Mouse (Mus musculus): ENCODE data around the gene Eef1akmt1.
A peak's percentile ranks its signal among the peaks of the same experiment; 100 is the strongest.

Gene Eef1akmt1

DNA sequence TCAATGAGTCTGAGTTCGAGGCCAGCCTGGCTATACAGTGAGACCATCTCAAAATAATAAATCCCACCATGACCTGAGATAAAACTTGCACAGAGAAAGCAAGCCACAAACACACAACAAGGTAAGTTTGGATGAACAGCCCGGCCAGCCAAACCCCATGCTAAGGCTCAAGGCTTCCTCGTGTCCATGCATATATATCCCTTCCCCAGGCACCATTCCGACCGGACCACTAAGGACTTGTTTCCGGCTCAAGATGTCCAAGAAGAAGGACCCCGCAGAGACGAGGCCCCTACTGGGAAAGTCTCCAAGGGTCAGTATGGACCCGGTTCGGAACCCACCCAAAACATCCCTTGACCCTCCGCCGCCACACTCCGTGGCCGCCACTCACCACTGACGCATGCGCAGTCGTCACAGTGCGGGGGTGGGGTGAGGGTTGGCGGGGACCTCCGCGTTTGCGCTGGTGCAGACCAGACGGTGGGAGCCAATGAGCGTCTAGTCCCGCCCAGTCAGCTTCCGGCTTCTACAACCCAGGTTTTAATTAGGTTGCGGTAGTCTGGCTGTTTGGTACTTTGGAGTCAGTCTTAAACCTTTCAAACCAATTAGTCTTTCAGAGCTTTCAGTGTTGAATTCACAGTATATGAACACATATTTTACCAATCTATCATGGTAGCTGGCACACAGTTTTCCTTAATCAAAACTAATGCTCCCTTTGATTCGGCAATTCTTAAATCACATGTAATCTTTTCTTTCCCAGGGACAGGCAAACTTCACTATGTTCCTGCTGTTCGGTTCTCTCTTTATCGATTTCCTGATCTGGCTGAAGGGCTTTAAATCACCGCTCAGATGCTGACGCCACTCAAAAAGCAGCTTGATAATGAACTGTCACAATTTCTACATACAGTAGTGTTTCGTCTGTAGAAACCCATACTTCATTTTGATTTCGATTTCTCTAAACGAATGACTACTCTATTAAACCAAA, at the start of gene Eef1akmt1:
Gene Eef1akmt1 (minus strand): TSS at position 458 of the 979 bp plus-strand sequence.
- DNase-seq (ENCODE audit: low read depth, low spot score) = peak; percentile 95

DNA sequence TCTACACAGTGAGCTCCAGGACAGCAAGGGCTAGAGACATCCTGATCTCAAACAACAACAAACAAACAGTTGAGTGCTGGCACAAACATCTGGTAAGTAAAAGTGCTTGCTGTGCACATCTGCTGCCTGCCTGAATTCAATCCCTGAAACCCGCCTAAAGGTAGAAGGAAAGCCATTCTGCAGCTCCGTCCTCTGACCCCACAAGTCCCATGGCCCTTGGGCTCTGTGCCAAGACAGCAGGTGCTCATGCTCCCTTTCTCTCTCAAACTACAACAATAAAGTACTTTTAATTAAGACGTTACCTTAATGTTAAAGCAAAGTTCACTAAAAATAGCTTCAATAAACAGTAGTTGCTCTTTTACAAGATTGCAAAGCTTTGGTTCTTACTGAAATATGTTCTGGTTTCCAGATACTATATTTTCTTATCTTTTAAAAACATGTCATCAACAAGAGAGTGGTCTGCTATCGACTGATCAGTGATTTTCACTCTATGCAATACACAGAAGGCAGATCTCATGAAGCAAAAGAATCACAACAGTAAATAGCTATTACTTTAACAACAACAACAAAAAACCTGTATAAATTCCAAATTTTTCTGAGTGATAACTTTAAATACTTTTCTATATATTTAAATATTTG, 49.3 kb upstream of the Eef1akmt1 start:
- DNase-seq (ENCODE audit: low read depth, low spot score) = no peak

DNA sequence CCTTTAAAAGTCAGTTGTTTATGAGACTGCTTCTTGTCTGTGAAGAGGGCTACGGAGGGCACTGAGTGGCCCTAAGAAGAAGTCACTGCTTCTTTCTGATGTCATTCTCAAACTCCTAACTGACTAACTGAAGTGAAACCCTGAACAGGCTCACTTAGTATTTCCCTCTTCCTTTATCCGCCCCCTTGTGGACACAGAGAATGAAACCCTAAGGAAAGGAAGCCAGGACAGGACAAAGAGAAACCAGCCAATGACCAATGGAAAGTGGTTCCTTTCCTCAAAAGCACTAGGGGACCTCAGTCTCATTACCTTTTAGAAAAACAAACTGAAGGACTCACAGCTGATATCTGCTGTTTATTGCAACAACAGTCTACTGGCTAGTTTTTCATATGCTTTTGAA, 48.1 kb upstream of the Eef1akmt1 start:
- peak; percentile 50 for DNase-seq (ENCODE audit: low read depth, low spot score)

DNA sequence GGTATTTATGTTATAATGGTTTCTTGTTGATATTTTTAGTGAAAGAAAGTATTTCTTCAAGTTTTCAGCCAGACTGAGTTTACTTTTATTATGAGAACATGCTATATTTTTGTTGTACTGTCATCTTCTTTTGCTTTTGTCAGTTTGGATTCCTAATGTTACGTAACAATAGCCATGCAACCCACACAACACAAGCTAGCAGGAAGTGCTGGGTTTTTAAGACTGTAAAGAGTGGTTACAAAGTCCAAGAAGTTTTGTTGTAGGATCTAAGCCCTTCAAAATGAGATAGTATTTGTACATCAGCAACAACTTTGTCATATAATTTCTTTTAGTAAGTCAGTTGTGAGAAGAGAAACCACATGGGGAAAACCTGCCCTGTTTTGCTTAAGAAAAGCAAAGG, 46.3 kb upstream of the Eef1akmt1 start:
- DNase-seq (ENCODE audit: low read depth, low spot score) = no peak

DNA sequence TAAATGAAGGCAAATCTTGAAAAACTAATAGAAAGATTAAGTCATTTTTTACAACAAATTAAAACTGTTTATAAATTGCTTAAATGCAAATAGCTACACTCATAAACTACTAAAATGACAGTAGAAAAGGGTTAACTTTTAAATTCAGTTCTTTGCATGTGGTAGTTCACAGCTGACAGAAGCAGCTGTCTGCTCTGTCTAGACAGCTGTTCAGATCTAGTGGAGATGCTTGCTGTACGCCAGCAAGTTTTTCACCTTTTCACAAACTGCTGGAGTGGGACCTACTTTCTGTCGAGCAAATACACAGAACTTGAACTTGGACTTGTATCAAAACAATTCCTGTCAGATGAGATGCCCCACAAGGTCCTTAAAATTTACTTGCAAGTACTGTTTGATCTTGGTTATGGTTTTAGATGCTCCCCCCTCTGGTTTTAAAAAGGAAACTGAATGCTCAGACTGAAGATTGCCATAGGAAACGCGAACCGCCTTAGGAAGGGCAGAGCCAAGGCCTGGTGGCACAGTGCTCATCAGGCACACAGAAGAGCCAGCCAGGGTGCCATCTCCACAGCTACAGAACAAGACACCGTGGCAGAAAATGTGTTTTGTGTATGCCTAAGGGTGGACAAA, 45.0 kb upstream of the Eef1akmt1 start:
- peak; percentile 22 for DNase-seq (ENCODE audit: low read depth, low spot score)

DNA sequence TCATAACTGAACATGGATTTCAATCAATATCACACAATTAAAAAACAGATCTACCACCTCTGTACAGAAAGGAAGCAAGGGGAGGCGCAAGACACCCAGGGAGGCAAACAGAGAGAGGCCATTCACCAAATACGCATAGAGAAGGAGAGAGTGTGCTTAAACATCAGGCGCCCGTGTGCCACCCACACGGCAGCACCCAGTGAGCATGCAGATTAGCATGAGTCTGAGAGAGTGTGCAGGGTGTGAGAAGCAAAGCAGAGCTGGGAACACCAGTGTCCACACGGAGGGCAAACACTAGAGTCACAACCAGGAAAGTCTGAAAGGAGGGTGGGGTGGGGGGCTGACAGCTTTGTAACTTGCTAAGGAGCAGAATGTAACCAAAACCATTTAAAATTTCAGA, 44.4 kb upstream of the Eef1akmt1 start:
- no peak for DNase-seq (ENCODE audit: low read depth, low spot score)

DNA sequence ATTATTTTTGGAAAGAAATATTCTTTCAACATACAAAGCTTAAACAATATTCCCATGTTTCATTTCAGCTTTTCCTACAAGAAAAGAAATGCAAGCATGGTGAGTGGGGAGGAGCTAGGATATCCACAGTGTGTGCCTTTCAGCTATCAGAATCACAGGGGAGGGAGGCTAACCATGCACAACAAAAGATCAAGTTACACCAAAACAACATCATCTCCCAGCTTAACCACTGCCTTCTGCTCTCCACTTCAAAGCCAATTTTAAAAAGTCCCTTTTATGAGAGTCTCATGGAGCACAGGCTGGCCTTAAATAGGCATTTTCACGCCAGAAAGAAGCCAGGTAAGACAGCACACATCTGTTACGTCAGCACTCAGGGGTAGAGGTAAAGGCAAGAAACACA, 39.6 kb upstream of the Eef1akmt1 start:
- no peak for DNase-seq (ENCODE audit: low read depth, low spot score)

DNA sequence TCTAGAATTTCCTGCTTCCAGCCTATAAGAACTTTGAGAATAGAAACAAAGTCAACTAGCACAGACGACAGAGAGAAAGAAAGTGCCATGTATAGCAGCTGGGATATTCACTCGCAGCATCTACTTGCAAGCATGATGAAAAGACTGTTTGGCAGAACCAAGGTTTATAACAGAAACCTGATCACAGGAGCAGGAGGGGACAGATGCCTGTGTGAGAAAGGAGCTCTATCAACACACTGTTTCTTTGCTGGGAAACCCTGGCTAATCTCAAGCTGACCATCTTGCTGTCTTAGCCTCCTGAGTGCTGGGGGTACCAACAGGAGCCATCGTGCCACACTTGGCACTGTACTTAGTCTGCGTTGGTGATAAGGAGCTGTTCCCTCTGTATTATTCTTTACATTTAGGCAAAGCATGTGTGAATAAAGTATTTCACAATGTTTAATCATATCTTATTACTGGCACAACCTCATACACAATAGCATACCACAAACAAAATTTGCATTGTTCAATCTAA, 38.5 kb upstream of the Eef1akmt1 start:
- no peak for DNase-seq (ENCODE audit: low read depth, low spot score)

DNA sequence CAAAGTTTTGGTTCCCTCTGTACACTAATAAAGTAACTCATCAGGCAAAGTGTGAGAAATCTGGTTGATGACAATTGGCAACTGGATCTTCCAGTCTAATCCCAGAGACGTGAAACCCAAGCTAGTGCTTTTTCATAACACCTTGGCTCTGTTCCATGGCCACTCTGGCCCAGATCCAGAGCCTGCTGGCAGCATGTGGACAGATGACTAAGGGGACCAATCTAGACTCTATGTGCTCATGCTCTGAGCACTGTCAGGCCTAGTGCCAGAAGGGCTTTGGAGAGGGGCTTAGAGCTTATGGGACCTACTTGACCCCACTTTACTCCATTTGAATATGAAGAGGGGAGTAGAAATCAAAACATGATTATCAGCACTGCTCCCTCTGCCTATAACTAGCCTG, 36.1 kb upstream of the Eef1akmt1 start:
- DNase-seq (ENCODE audit: low read depth, low spot score) = peak; percentile 95

DNA sequence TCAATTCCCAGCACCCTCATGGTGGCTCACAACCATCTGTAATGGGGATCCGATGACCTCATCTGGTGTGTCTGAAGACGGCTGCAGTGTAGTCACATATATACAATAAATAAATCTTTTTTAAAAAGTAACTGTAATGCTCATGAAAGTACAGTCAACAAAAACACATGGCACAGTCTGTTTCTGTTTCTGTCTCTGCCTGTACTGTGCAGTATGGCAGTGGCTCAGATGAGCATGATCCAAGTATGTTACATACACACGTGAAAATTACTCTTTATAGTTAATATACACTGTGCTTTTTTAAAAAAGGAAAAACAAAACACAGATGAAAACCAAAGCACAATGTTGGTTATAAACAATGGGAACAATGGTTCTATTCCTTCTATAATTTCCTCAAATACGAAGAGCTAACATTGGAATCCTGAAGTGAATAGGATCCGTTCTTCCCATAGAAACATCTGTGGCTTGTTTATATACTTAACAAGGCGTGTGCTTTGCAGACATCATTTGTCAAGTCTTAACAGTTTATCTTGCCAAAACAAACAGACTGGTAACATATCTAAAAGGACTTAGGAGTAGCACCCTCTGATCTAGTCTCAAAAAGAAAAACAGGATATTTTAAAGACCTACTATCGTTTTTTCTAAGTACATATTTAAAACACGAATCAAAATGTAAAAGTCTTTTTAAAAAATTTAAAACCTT, 35.4 kb upstream of the Eef1akmt1 start:
- no peak for DNase-seq (ENCODE audit: low read depth, low spot score)

DNA sequence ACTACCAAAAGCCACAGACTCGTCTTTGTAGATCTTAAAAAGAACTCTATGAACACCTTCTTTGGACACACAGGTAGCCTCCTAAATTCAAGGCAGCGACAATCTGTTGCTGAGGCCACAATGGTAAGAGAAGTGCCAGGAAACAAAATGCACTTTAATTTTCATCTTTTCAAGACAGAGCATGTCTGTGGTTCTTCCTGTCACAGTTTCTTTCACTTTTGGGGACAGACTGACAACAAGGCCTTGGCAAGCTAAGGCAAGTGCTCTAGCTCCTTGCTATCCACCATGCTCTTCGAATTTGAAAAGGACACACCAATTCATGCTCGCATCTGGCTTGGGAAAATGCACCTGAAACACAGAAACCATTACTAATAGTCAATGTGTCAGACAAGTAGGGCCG, 21.9 kb upstream of the Eef1akmt1 start:
- DNase-seq (ENCODE audit: low read depth, low spot score) = no peak

DNA sequence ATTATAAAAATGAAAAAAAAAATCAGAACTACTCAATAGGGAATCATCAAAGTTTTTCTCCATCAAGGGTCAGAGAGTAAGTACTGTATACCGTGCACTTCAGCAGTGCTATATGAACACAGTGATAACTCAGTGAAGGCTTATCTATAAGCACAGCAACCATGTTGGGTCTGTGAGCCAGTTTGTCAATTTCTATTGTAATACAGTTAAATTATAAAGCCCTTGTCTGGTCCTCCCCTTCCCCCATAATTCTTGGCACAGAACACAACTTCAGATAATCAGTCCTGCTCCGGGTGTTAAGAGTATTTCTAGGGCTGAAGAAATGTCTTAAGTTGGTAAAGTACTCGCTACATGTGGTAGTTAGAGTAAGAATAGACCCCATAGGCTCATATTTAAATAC, 20.4 kb upstream of the Eef1akmt1 start:
- no peak for DNase-seq (ENCODE audit: low read depth, low spot score)

DNA sequence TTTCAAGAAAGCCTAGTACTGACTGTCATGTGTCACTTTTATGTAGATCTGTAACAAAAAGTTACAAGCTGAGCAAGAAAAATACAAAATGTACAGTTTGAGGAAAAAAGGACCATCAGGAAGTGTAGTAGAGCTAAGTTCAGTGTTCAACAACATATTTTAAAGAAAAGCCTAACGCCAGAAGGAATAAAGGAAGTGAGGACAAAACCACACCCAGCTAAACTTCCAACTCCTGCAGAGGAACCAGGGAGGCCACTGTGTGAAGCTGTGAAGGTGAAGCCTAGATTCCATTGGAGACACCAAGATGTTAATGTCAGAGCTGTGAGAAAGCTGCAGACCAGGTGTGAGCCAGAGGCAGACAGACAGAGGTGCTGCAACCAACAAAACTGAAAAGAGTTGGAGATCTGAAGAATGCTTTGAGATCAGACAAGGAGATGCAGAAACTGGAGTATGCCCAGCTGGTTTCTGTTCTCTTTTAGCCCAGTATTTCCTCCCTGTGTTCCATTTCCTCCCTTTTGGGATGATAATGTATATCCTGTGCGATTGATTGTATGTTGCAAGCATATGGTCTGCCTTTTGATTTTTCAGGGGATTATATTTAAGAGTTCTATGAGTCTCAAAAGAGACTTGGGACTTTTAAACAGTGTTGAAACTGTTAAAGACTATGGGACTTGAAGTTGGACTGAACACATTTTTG, 5.1 kb upstream of the Eef1akmt1 start:
- DNase-seq (ENCODE audit: low read depth, low spot score) = no peak

DNA sequence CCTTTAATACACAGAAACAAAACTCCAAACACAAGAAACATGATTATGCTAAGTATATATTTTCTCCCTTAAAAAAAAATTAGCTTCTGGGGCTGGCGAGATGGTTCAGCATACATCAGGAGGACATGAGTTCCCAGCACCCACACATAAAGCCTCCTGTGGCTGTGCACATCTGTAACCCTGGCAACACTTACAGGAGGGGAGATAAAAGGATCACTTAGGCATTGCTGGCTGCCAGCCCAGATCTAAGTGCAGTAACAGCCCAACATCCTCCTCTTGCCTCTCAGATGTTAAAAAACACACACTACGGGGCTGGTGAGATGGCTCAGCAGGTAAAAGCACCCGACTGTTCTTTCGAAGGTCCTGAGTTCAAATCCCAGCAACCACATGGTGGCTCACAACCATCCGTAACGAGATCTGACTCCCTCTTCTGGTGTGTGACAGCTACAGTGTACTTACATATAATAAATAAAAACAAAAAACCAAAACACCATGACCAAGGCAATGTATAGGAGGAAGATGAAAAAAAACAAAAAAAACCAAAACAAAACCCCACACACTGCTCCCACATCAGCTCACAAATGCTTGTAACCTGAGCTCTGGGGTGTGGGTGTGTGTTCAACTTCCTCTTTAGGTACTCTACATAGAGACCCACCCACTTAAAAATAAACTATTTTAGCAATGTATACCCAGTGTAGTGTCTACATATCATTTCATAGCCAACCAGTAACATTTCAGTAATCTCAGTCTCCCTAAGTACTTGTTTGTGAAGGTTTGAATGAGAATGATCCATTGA, 3.6 kb upstream of the Eef1akmt1 start:
- no peak for DNase-seq (ENCODE audit: low read depth, low spot score)

DNA sequence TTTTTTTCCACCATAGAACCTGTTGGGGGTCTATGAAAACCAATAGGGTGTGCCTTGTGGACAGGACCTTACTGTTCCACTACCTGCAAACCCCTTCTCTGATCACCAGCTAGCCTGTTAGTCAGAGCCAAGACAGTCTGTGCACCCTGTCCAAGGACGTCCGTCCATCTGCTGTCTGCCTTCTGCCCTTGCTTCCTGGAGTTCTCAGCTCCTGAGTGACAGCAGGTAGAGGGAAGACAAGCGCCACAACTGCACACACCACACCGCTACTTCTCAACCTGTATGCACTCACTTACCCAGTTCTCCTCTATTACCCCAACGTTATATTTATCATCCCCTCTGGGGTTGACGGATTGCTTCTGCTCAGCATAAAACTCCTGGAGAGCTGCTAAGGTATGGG, 5.8 kb downstream of the Eef1akmt1 start:
- DNase-seq (ENCODE audit: low read depth, low spot score) = no peak

DNA sequence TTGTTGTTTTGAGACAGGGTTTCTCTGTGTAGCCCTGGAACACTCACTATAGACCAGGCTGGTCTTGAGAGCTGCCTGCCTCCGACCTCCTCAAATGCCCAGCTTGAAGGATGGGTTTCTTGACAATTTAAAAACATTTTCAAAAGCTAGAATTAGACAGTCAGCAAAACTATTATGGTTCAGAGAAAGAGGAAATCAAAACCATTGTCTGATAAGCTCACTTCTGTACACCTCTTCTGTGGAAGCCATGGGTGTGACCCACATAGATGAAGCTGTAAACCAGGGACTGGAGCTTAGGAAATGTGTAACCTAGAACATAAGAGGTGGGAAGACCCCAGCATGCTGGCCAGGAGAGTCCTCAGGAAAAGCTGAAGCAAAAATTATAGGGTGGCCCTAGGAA, 14.5 kb downstream of the Eef1akmt1 start:
- no peak for DNase-seq (ENCODE audit: low read depth, low spot score)

DNA sequence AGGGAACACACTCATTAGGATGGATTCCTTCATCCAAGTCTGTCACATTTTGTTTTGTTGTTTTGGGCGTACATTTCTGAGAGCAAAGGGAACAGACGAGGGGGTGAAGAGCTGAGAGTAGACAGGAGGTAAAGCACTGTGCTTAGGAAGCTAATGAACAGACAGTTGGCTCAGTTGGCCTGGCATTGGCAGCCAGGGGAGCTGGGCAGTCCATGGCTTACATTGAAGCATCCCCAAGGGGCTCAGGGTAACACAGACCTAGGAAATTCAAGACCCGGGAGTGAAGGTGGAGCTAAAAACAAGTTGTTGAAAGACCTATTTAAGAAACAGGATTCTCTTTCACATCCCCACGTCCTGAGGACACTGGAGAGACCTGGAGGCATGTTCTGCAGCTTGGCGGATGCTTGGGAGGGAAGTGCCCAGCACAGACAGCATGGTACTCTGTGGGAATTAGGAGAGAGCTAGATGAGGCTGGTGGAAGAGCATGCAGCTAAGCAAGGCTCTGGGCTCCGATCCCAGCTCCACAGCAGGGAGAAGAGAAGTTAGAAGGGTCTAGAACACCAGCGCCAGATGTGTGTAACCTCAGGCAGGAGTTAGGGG, 15.8 kb downstream of the Eef1akmt1 start:
- peak; percentile 22 for DNase-seq (ENCODE audit: low read depth, low spot score)

DNA sequence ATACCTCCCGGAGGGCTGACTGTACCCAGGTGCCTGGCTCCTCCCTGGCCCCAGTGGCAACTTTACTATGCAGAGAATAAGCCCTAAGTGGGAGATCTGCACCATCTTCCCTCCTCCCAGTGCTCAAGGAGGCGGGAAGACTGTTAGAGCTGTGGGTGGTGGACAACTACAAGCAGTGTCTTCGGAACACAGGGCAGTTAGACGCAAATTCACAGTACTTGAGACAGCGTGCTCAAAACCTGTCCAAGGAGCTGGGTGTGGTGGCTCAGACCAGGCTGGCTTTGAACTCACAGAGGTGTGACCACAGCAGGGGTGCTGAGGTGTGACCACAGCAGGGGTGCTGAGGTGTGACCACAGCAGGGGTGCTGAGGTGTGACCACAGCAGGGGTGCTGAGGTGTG, 17.0 kb downstream of the Eef1akmt1 start:
- no peak for DNase-seq (ENCODE audit: low read depth, low spot score)

DNA sequence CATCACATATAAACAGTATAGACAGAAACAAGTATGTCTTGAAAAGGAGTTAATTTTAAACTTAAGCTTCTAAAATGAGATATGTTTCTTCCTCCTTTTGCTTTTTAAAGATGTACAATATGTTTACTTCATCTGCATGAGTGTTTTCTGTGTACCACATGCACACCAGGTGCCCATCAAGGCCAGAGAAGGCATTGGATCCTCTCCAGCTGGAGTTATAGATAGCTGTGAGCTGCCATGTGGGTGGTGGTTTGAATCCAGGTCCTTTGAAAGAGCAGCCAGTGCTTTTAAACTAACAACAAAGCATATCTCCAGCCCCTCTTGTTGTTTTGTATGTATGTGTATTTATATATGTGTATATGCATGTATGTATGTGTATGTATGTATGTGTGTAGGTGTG, 18.5 kb downstream of the Eef1akmt1 start:
- DNase-seq (ENCODE audit: low read depth, low spot score) = no peak

DNA sequence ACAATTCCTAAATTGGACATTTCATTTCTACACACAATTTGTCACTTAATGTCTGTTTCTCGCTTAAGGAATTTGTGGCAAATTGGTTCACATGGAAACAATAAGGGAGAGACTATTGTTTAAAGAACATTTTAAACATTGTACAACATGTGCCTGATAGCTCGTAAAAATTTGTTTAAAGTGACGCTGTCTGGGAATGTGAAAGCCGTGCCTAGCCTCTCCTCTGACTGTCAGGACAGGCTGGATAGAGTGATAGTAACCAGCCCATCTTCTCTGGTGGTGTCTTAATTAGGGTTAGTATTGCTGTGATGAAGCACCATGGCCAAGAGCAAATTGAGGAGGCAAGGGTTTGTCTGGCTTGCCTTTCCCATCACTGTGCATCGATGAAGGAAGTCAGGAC, 24.4 kb downstream of the Eef1akmt1 start:
- no peak for DNase-seq (ENCODE audit: low read depth, low spot score)
